Mouse (Mus musculus) layer of hippocampus, adult 2 months (tissue): ENCODE results near the gene Mul1. TPM values are rescaled to one million over a fixed set of nuclear protein-coding genes. Genes with fewer than 3 reads are reported as not detected.

Source experiments
- DNase-seq, 2 experiments: peaks; one replicate each; pipeline ENCODE4 v3.0.0; 2022; ENCODE audit warnings: low spot score in 2 of 2
- H3K27ac ChIP-seq: fragments of 200-600 bp; 2 replicates; pipeline ENCODE4 v1.8.1; 2022
- H3K4me3 ChIP-seq: fragments of 200-600 bp; 2 replicates; pipeline ENCODE4 v1.8.1; 2022; ENCODE audit warnings: mild to moderate bottlenecking
- CTCF ChIP-seq: fragments of 200-600 bp; conservative IDR thresholded peaks from 2 replicates; pipeline ENCODE4 v1.8.1; 2022; ENCODE audit warnings: antibody characterized with exemption, mild to moderate bottlenecking, moderate library complexity
- total RNA-seq, 2 experiments: library from RNA; stranded (reverse); gene quantifications; 2 replicates each; pipeline ENCODE4 v1.2.3; 2021

The Mul1 gene
- total RNA-seq, 2 experiments from 2014 or later, result 54.4 to 57.9 TPM

DNA sequence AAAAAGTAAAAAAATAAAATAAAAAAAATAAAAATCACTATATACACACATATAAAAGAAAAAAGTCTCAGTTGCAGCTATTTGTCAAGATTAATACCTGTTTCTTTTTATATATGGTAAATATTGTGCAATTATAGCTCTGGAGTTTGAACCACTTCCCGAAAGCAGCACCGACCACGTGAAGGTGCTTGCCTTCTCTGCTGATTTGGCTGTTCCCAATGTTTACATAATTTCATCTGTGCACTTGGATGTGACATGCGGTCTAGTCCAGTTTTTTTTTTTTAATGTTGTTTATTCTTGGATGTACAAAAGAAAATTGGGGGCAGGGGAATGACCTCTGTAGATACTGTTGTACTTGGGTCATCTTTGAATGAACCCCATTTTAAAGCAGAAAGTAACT, 22.6 kb downstream of the Mul1 start:
- no peak for DNase-seq
- H3K4me3 ChIP-seq, result peak overlapping the region; percentile 96
- peak overlapping the region; percentile 61 for H3K27ac ChIP-seq
- TF ChIP-seq CTCF, result no peak

DNA sequence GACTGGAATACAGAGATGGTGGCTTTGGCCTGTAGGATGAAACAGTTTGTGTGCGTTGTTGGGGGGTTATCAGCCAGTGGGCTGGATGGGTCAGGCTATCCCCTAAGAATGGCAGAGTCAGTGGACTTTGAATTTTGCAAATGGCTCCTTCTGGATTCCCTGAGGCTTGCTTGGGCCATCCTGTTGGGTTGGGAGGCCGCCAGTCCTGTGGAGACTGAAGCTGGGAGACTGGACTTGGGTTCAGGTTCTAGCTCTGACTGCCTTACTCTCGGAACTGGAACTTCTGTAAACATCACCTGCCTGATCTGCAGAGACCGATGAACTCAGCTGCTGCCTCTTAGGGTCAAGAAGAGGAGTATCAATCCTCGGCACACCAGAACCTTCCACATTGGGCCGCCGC, 23.7 kb downstream of the Mul1 start:
- peak overlapping the region; percentile 96 for H3K4me3 ChIP-seq
- H3K27ac ChIP-seq, result peak overlapping the region; percentile 61
- DNase-seq, result no peak
- no peak for TF ChIP-seq CTCF

DNA sequence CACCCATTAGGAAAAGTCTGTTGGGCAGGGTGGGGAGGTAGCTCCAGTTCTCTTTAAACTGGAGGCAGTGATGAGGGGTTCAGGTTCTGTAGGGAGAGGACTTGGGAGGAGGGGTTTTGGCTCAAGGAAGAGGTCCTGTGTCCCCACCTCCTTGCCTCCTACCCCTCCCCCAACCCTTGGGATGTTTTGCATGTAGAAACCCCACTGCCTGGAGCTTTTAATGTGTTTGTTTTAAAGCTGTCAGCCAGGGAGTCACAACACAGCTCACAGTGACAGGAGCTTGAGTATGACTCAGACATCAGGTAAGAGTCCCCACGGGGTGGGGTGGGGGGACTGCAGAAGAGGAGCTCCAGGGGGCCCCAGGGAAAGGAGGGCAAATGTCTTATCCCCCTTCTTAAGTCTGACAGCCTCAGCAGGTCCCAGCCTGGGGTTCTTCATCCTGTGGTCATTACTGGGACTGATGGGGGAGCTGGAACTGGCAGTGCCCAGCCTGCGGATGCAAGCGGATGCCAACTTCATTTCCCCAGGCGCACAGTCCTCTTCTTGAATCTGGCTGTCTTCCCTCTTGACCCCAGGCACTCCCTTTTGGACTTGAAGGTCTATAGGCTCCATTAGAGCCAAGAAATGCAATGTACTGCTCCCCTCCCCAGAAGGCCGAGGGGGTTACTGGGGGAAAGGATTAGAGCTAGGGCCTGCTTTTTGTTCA, 24.4 kb downstream of the Mul1 start:
- Histone ChIP-seq H3K4me3 (peak overlapping the region; percentile 3; the same call in 1 of the 2 replicates), H3K27ac (peak overlapping the region; percentile 71)
- DNase-seq, result no peak
- TF ChIP-seq CTCF, result no peak

GRCm38 (mm10) chr4:138459775-138460174, 25.3 kb downstream of the Mul1 start:
- no peak for DNase-seq
- H3K4me3 ChIP-seq, result no peak overlapping the region
- no peak for TF ChIP-seq CTCF
- H3K27ac ChIP-seq, result peak overlapping the region; percentile 71

DNA sequence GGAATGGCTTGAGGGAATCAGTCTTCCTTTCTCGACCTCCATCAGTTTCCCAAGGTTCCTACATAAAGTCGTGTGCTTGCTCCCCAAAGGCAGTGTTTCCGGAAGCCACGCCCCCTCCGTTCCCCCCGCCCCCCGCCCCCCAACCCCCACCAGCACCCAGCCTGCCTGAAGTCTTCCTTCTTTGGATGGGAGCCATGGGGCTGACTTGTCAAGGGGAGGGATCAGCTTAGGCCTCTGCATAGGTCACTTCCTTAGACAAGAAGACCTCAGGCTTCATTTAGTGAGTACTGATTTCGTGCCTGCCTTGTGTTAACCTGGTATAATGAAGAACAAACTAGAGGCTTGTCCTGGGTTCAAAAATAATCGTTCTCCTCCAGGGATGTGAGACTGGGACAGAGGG, 26.4 kb downstream of the Mul1 start:
- no peak for DNase-seq
- no peak for TF ChIP-seq CTCF
- H3K27ac ChIP-seq, result no peak overlapping the region
- H3K4me3 ChIP-seq, result no peak overlapping the region

DNA sequence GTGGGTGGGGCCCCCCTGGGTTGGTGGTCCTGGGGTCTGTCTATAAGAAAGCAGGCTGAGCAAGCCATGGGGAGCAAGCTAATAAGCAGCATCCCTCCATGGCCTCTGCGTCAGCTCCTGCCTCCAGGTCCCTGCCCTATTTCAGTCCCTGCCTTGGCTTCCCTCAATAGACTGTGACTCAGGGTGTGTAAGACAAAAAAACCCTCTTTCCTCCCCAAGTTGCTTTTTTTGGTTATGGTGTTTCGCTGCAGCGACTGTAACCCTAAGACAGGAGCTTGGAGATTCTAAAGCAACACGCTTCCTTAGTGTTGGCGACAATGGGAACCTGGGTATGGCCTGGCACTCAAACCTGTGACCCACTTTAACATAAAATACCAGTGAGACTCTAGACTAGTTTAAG, 27.0 kb downstream of the Mul1 start:
- no peak for DNase-seq
- no peak overlapping the region; the same call in 1 of the 2 replicates for H3K27ac ChIP-seq
- H3K4me3 ChIP-seq, result no peak overlapping the region
- no peak for TF ChIP-seq CTCF

DNA sequence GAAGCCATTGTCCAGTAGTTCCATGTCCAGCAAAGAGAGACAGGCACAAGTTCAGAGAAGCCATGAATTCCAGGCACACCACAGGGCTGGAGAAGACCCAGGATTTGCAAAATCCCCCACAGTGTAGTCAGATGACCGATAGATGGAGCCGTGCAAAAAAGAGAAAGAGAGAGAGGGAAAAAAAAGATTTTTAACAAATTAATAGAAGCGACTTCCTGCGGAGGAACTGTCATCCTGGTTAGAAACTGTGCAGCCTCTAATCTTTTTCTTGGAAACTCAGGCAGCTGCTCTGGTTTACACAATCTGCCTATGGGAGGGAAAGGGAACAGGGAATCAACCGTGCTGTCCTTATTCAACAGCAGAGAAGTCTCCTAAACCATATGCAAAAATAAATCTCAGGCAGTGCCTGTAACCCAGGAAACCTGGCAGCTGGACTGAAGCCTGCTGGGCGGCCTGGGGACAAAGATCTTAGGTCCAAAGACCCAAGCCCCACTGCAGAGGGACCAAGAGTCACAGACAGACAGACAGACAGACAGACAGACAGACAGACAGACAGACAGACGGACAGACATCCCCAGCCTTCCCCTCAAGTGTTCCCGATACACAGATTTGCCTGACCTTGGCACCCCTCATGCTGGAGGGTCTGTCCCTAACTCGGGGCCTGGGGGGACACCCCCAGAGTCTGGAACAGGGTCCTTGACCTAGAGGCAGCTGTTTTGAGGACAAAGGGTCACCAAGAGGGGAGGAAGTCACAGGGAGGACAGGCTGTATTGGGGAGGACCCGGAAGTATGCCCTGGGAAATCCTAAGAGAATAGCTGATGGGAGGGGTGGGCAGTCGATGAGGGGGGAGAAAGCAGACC, 28.7 kb downstream of the Mul1 start:
- TF ChIP-seq CTCF, result peak; percentile 78
- peak; percentile 47 to 82 for DNase-seq
- Histone ChIP-seq H3K27ac (peak overlapping the region; percentile 86), H3K4me3 (peak overlapping the region; percentile 1; the same call in 1 of the 2 replicates)

- DNase-seq, result peak; percentile 71
- Histone ChIP-seq H3K4me3 (peak overlapping the region; percentile 1; the same call in 1 of the 2 replicates), H3K27ac (peak overlapping the region; percentile 86)
- TF ChIP-seq CTCF, result peak; percentile 33
These were observed 29.5 kb downstream of the Mul1 start for GRCm38 (mm10) chr4:138463832-138464487.

GRCm38 (mm10) chr4:138464667-138465353, 30.3 kb downstream of the Mul1 start:
- peak overlapping the region; percentile 86 for H3K27ac ChIP-seq
- no peak for TF ChIP-seq CTCF
- DNase-seq, result peak in 1 of 2 experiments; percentile 57

GRCm38 (mm10) chr4:138465446-138465845, 31.0 kb downstream of the Mul1 start:
- TF ChIP-seq CTCF, result no peak
- Histone ChIP-seq H3K27ac (peak overlapping the region; percentile 86; the same call in 1 of the 2 replicates), H3K4me3 (no peak overlapping the region)
- no peak for DNase-seq

More at GRCm38 (mm10) chr4:138464667-138465353, 30.3 kb downstream of the Mul1 start:
- peak overlapping the region; percentile 18; the same call in 1 of the 2 replicates for H3K4me3 ChIP-seq

GRCm38 (mm10) chr4:138466690-138467089, 32.2 kb downstream of the Mul1 start:
- no peak overlapping the region for H3K27ac ChIP-seq
- TF ChIP-seq CTCF, result peak; percentile 56
- DNase-seq, result no peak
- H3K4me3 ChIP-seq, result no peak overlapping the region

DNA sequence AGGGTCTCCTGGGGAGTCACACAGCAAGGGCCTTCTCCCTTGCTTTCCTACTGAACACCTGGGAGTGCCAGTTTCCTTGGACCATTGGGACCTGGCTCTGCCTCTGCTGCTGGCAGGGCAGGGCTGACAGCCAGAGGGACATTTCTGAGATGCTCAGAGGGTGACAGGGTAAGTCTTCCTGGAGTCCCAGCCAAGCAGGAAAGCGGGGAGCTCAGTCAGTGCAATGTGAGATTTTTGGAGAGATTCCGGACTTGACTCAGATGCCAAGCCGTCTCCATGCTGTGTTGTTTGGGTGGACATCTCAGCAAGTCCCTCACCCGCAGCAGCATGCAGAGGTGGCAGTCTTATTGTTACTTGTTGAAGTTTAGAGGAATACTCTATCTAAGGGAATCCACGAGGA, 33.0 kb downstream of the Mul1 start:
- no peak overlapping the region for H3K27ac ChIP-seq
- no peak for TF ChIP-seq CTCF
- no peak for DNase-seq
- no peak overlapping the region for H3K4me3 ChIP-seq
